ENCODE assay signal across 10 mouse cellular contexts in the genomic region with DNA sequence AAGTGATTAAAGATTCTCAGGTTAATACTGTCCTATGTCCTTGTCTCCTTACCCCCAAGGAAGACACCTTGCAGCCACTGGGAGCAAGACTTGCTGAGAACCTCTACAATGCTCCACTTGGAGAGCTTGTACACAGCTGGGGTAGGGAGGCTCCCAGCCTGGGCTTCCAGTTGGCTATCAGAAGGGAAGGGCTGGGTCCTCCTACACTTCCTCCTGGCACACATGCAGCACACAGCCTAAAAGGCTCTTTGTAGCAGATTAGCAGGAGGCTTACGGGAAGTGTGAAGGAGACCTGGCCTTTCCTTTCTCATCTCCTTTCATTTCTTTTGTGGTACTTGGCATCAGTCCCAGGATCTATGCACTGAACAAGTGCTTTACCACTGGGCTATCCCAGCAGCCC. TPM values are rescaled to one million over a fixed set of nuclear protein-coding genes. Genes with fewer than 3 reads are reported as not detected.
DNase-seq lines count a peak whose midpoint lies in the region; ATAC-seq and TF ChIP-seq lines count a peak whose summit lies in the region.
"Had no signal": no experiment of that assay in that cellular context is flagged by ENCODE, and none has a peak within 500 bp of the region (broad histone marks: within the 10 kb centered on the region; RNA-seq: fewer than 3 reads in every experiment).

No protein-coding gene starts in this region.

- no peak overlapping the region for H3K4me3 ChIP-seq in neural tube, embryonic 13.5 days
- H3K4me3 ChIP-seq in heart, embryonic 12.5 days, result no peak overlapping the region
- H3K4me3 ChIP-seq in cerebellum, adult 2 months (replicated peaks; ENCODE audit: insufficient read depth, low read depth, low read length), result no peak overlapping the region
- H3K4me3 ChIP-seq in limb, embryonic 10.5 days, result no peak overlapping the region

- no peaks in the 10 kb centered on the region for H3K27me3 ChIP-seq in neural tube, embryonic 13.5 days
- no peaks in the 10 kb centered on the region for H3K27me3 ChIP-seq in heart, embryonic 12.5 days (replicated peaks)
- H3K27me3 ChIP-seq in cerebellum, adult 2 months (ENCODE audit: control insufficient read depth, insufficient read depth, low read length), result no peaks in the 10 kb centered on the region
- no peaks in the 10 kb centered on the region for H3K27me3 ChIP-seq in limb, embryonic 10.5 days (ENCODE audit: low read depth, poor library complexity, severe bottlenecking)

- TF ChIP-seq CTCF in cerebellum, adult 2 months (IDR thresholded peaks at IDR 0.05; ENCODE audit: borderline replicate concordance, insufficient read depth, low read depth, low read length), result no peak

- H3K4me2 ChIP-seq in neural tube, embryonic 13.5 days, result no peak overlapping the region
- H3K4me2 ChIP-seq in heart, embryonic 12.5 days, result no peak overlapping the region

- no peak overlapping the region for H3K9ac ChIP-seq in neural tube, embryonic 13.5 days
- H3K9ac ChIP-seq in heart, embryonic 12.5 days, result no peak overlapping the region

- WGBS in neural tube, embryonic 13.5 days, result 38% methylated on average over 1 of the region's 1 CpGs
- WGBS in heart, embryonic 12.5 days, result 27% methylated on average over 1 of the region's 1 CpGs
- 10% methylated on average over 1 of the region's 1 CpGs for WGBS in cerebellum, adult 2 months
- 96% methylated on average over 1 of the region's 1 CpGs for WGBS in limb, embryonic 10.5 days

- ATAC-seq in neural tube, embryonic 13.5 days (ENCODE audit: low read depth), result peak; percentile 50; the same call in 1 of the 2 replicates
- peak; percentile 89 for ATAC-seq in heart, embryonic 12.5 days (ENCODE audit: insufficient number of reproducible peaks, low FRiP score)

- no peaks in the 10 kb centered on the region for H3K36me3 ChIP-seq in neural tube, embryonic 13.5 days
- no peaks in the 10 kb centered on the region for H3K36me3 ChIP-seq in heart, embryonic 12.5 days
- H3K36me3 ChIP-seq in limb, embryonic 10.5 days, result no peaks in the 10 kb centered on the region

- 0 out of 2 replicates have a peak, but pooled peaks cover 5% of the 10 kb centered on the region for H3K9me3 ChIP-seq in neural tube, embryonic 13.5 days
- peaks cover 7% of the 10 kb centered on the region; the same call in 1 of the 2 replicates for H3K9me3 ChIP-seq in heart, embryonic 12.5 days (replicated peaks)
- no peaks in the 10 kb centered on the region for H3K9me3 ChIP-seq in limb, embryonic 10.5 days (replicated peaks)

- no peak for DNase-seq in neural tube, embryonic 10.5 days (ENCODE audit: extremely low spot score, low spot score)
- DNase-seq in layer of hippocampus, adult 8-10 months (ENCODE audit: low spot score in 2 of 2), result peak; percentile 5 to 23
- DNase-seq in skeletal muscle tissue, adult 2 months (ENCODE audit: low read depth, low spot score), result peak; percentile 50
- DNase-seq in cerebellum, adult 2 months, result no peak
- DNase-seq in limb, embryonic 10.5 days (ENCODE audit: low spot score), result no peak
- no peak for DNase-seq in natural killer cell, adult 2 months (ENCODE audit: low spot score in 2 of 2)
- DNase-seq: thymus, postnatal 36 days had no signal

- H3K4me1 ChIP-seq in neural tube, embryonic 13.5 days (replicated peaks), result no peaks in the 10 kb centered on the region
- H3K4me1 ChIP-seq in heart, embryonic 12.5 days (replicated peaks), result 0 out of 2 replicates have a peak, but pooled peaks cover 5% of the 10 kb centered on the region
- no peaks in the 10 kb centered on the region for H3K4me1 ChIP-seq in cerebellum, adult 2 months (ENCODE audit: control insufficient read depth, insufficient read depth, low read length)
- no peaks in the 10 kb centered on the region for H3K4me1 ChIP-seq in limb, embryonic 10.5 days

- TF ChIP-seq POLR2A in cerebellum, adult 2 months (IDR thresholded peaks at IDR 0.05; ENCODE audit: borderline replicate concordance, insufficient read depth, low read length), result no peak

- H3K27ac ChIP-seq in neural tube, embryonic 13.5 days (replicated peaks), result no peak overlapping the region
- H3K27ac ChIP-seq in heart, embryonic 12.5 days (ENCODE audit: poor library complexity, severe bottlenecking), result peak overlapping the region; percentile 57
- no peak overlapping the region for H3K27ac ChIP-seq in cerebellum, adult 2 months (ENCODE audit: insufficient read depth, low read length)
- no peak overlapping the region for H3K27ac ChIP-seq in limb, embryonic 10.5 days

RNA-seq across cellular contexts. Expression of gene Apol10b, which starts 14.2 kb away (rescaled TPM):
- polyA plus RNA-seq in neural tube, embryonic 13.5 days (2015; fragmentation: Nextera tagmentation; extraction: Ambion mirVana), result not detected in 2 replicates
- polyA plus RNA-seq in heart, embryonic 12.5 days (2016; fragmentation: Nextera tagmentation; extraction: Ambion mirVana), result not detected in 2 replicates
- total RNA-seq in layer of hippocampus, adult 8-10 months (2022), result under 1 TPM in 3 of 4 experiments, not detected in 1; 0.16 to 0.32 (median 0.27) TPM
- polyA plus RNA-seq in cerebellum, adult 2 months (2012; rRNA removed), result 0.17 and 0.31 TPM in 2 replicates
- 0.14 TPM in 1 of 2 replicates, not detected in the other for polyA plus RNA-seq in limb, embryonic 10.5 days (2016; fragmentation: Nextera tagmentation; extraction: Ambion mirVana)
- total RNA-seq: left cerebral cortex, postnatal 10 days had no signal

RNA-seq across cellular contexts. Expression of gene Gm36245, which starts 17.4 kb away (rescaled TPM):
- not detected in 2 replicates for polyA plus RNA-seq in neural tube, embryonic 13.5 days (2015; fragmentation: Nextera tagmentation; extraction: Ambion mirVana)
- polyA plus RNA-seq in heart, embryonic 12.5 days (2016; fragmentation: Nextera tagmentation; extraction: Ambion mirVana), result not detected in 2 replicates
- total RNA-seq in layer of hippocampus, adult 8-10 months (2022), result not detected
- polyA plus RNA-seq in cerebellum, adult 2 months (2012; rRNA removed), result not detected in 2 replicates
- not detected in 2 replicates for polyA plus RNA-seq in limb, embryonic 10.5 days (2016; fragmentation: Nextera tagmentation; extraction: Ambion mirVana)
- total RNA-seq: left cerebral cortex, postnatal 10 days had no signal

RNA-seq across cellular contexts. Expression of gene 1700025B11Rik, which starts 20.0 kb away (rescaled TPM):
- polyA plus RNA-seq in neural tube, embryonic 13.5 days (2015; fragmentation: Nextera tagmentation; extraction: Ambion mirVana), result not detected in 2 replicates
- polyA plus RNA-seq in heart, embryonic 12.5 days (2016; fragmentation: Nextera tagmentation; extraction: Ambion mirVana), result not detected in 2 replicates
- not detected for total RNA-seq in layer of hippocampus, adult 8-10 months (2022)
- polyA plus RNA-seq in cerebellum, adult 2 months (2012; rRNA removed), result not detected in 2 replicates
- polyA plus RNA-seq in limb, embryonic 10.5 days (2016; fragmentation: Nextera tagmentation; extraction: Ambion mirVana), result not detected in 2 replicates
- total RNA-seq: left cerebral cortex, postnatal 10 days had no signal

RNA-seq across cellular contexts. Expression of gene Apol7c, which starts 48.6 kb away (rescaled TPM):
- polyA plus RNA-seq in neural tube, embryonic 13.5 days (2015; fragmentation: Nextera tagmentation; extraction: Ambion mirVana), result not detected in 2 replicates
- polyA plus RNA-seq in heart, embryonic 12.5 days (2016; fragmentation: Nextera tagmentation; extraction: Ambion mirVana), result not detected in 2 replicates
- total RNA-seq in layer of hippocampus, adult 8-10 months (2022), result not detected
- polyA plus RNA-seq in cerebellum, adult 2 months (2012; rRNA removed), result not detected in 2 replicates
- polyA plus RNA-seq in limb, embryonic 10.5 days (2016; fragmentation: Nextera tagmentation; extraction: Ambion mirVana), result not detected in 2 replicates
- total RNA-seq: left cerebral cortex, postnatal 10 days had no signal

Comparison
In these comparisons a context has a peak if more than half of its experiments do, and no peak if none do; other contexts are left out.
1. DNase-seq: peak in layer of hippocampus, adult 8-10 months (2 of 2) and skeletal muscle tissue, adult 2 months (single experiment); none in neural tube, embryonic 10.5 days (single experiment), cerebellum, adult 2 months (0 of 2), limb, embryonic 10.5 days (single experiment) and natural killer cell, adult 2 months (0 of 2).